Mouse (Mus musculus) limb, embryonic 15.5 days (tissue): Measurements from ENCODE around the gene Slxl1. TPM values are rescaled to one million over a fixed set of nuclear protein-coding genes. Genes with fewer than 3 reads are reported as not detected.
"Not testable (repeated sequence)": the region's sequence is repeated elsewhere in the genome, so short reads cannot be mapped to it uniquely, and the experiment has no call there.

Experiments used
- ATAC-seq: fragments of 200-750 bp; cut with Nextera tagmentation; 2 replicates; pipeline ENCODE4 v1.8.0; 2017; ENCODE audit warnings: low read depth, moderate TSS enrichment; ENCODE audit not compliant: insufficient number of reproducible peaks, low FRiP score, low TSS enrichment
- H3K27ac ChIP-seq: fragments of 300-500 bp; sonication (generic); 2 replicates; pipeline ENCODE4 v1.5.1; 2015; ENCODE audit warnings: moderate library complexity, mild to moderate bottlenecking, inconsistent platforms
- H3K27me3 ChIP-seq: fragments of 300-500 bp; sonication (generic); 2 replicates; pipeline ENCODE4 v1.6.1; 2015; ENCODE audit warnings: inconsistent platforms
- H3K36me3 ChIP-seq: fragments of 300-500 bp; sonication (generic); 2 replicates; pipeline ENCODE4 v1.6.1; 2015; ENCODE audit warnings: inconsistent platforms
- H3K4me1 ChIP-seq: fragments of 300-500 bp; sonication (generic); 2 replicates; pipeline ENCODE4 v1.6.1; 2015; ENCODE audit warnings: inconsistent platforms
- H3K4me2 ChIP-seq: fragments of 300-500 bp; sonication (generic); 2 replicates; pipeline ENCODE4 v1.6.1; 2015; ENCODE audit warnings: mild to moderate bottlenecking, inconsistent platforms
- H3K4me3 ChIP-seq: fragments of 300-500 bp; sonication (generic); 2 replicates; pipeline ENCODE4 v1.5.1; 2015; ENCODE audit warnings: mild to moderate bottlenecking, inconsistent platforms
- H3K9ac ChIP-seq: fragments of 300-500 bp; sonication (generic); 2 replicates; pipeline ENCODE4 v1.6.1; 2015; ENCODE audit warnings: inconsistent platforms
- H3K9me3 ChIP-seq: fragments of 300-500 bp; sonication (generic); 2 replicates; pipeline ENCODE4 v1.6.1; 2016; ENCODE audit warnings: inconsistent platforms
- WGBS: fragments of 180-500 bp; shearing (Covaris S2); methylation state at CpG from one replicate; pipeline ENCODE4 v1.1.7; 2015; 5-methylcytosine and 5-hydroxymethylcytosine counted together
- polyA plus RNA-seq: library from polyadenylated mRNA; unstranded; fragments of >200 nt; fragmentation: Nextera tagmentation; extraction: Ambion mirVana; gene quantifications from 2 replicates; pipeline ENCODE4 v1.2.1, GENCODE M21; 2015

Slxl1 gene
- not detected in 2 replicates for polyA plus RNA-seq

DNA sequence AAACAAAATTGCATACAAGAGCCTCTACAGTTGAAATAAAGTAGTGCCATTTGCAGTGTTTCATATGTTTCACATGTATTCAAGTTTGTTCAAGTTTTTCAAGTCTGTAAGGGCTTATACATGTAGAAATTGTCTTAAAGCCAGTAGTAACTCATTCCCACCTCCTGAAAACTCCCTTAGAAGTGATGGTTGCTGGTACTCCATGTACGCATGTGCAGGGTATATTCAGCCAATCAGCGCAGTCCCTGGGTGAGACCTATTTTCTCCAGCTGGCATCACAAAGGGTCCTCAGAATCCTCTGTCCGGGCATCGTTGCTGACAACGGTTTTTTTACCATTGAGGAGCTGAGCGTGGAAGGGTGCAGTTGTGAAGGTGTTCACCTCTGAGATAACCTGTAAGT lies at the start of gene Slxl1:
Gene Slxl1 (plus strand): TSS at position 301 of the 400 bp plus-strand sequence.
- H3K9me3 ChIP-seq, H3K4me2 ChIP-seq, H3K4me1 ChIP-seq, H3K9ac ChIP-seq, H3K27me3 ChIP-seq, H3K36me3 ChIP-seq, ATAC-seq, H3K27ac ChIP-seq, H3K4me3 ChIP-seq: not testable (repeated sequence)
- no CpG with 5 or more reads among the region's 6 CpGs for WGBS
